Mouse (Mus musculus): Measurements from ENCODE around the gene Iqcn. TPM values are rescaled to one million over a fixed set of nuclear protein-coding genes. Genes with fewer than 3 reads are reported as not detected.

The Iqcn gene
- polyA plus RNA-seq, 1 experiment from 2014 or later, result 0.04 TPM

GRCm38 (mm10) chr8:70726721-70727120, 23.5 kb downstream of the Iqcn start:
- no peak for DNase-seq (ENCODE audit: low spot score)

GRCm38 (mm10) chr8:70729808-70730475, 26.7 kb downstream of the Iqcn start:
- DNase-seq (ENCODE audit: low spot score), result peak; percentile 51

GRCm38 (mm10) chr8:70730956-70731355, 27.7 kb downstream of the Iqcn start:
- DNase-seq (ENCODE audit: low spot score), result no peak

- no peak for DNase-seq (ENCODE audit: low spot score)
These were observed 34.4 kb downstream of the Iqcn start for GRCm38 (mm10) chr8:70737705-70738104.

- peak; percentile 39 for DNase-seq (ENCODE audit: low spot score)
These were observed 35.0 kb downstream of the Iqcn start for GRCm38 (mm10) chr8:70738211-70738610.

GRCm38 (mm10) chr8:70741661-70742060, 38.4 kb downstream of the Iqcn start:
- no peak for DNase-seq (ENCODE audit: low spot score)

GRCm38 (mm10) chr8:70742176-70742575, 38.9 kb downstream of the Iqcn start:
- DNase-seq (ENCODE audit: low spot score), result no peak

- DNase-seq (ENCODE audit: low spot score), result no peak
These were observed 39.9 kb downstream of the Iqcn start for GRCm38 (mm10) chr8:70742981-70743655.

GRCm38 (mm10) chr8:70743656-70744590, 40.7 kb downstream of the Iqcn start:
- no peak for DNase-seq (ENCODE audit: low spot score)

- DNase-seq (ENCODE audit: low spot score), result no peak
These were observed 41.5 kb downstream of the Iqcn start for GRCm38 (mm10) chr8:70744806-70745205.

GRCm38 (mm10) chr8:70745691-70746220, 42.5 kb downstream of the Iqcn start:
- no peak for DNase-seq (ENCODE audit: low spot score)

- DNase-seq (ENCODE audit: low spot score), result no peak
These were observed 43.4 kb downstream of the Iqcn start for GRCm38 (mm10) chr8:70746676-70747075.

GRCm38 (mm10) chr8:70747211-70747890, 44.1 kb downstream of the Iqcn start:
- no peak for DNase-seq (ENCODE audit: low spot score)

- DNase-seq (ENCODE audit: low spot score), result no peak
These were observed 45.2 kb downstream of the Iqcn start for GRCm38 (mm10) chr8:70748246-70749096.

GRCm38 (mm10) chr8:70749097-70749674, 45.9 kb downstream of the Iqcn start:
- DNase-seq (ENCODE audit: low spot score), result no peak

GRCm38 (mm10) chr8:70750128-70750680, 46.9 kb downstream of the Iqcn start:
- DNase-seq (ENCODE audit: low spot score), result no peak

- peak; percentile 76 for DNase-seq (ENCODE audit: low spot score)
These were observed 48.9 kb downstream of the Iqcn start for GRCm38 (mm10) chr8:70752000-70752764.

- DNase-seq (ENCODE audit: low spot score), result peak; percentile 58
These were observed 49.9 kb downstream of the Iqcn start for GRCm38 (mm10) chr8:70753151-70753550.

All from thymus, postnatal 0 days (tissue).